23 mouse cellular contexts compared by ENCODE assay signal in genomic region chr8:117894861-117895260, GRCm38 (mm10).
"Had no signal": no experiment of that assay in that cellular context is flagged by ENCODE, and none has a peak within 500 bp of the region (broad histone marks: within the 10 kb centered on the region; RNA-seq: fewer than 3 reads in every experiment).

No protein-coding gene starts in this region.

- H3K9me3 ChIP-seq: heart, embryonic 13.5 days; heart, embryonic 15.5 days; hindbrain, embryonic 10.5 days; hindbrain, embryonic 12.5 days; intestine, embryonic 15.5 days; limb, embryonic 13.5 days; limb, embryonic 15.5 days; liver, embryonic 12.5 days had no signal

- H3K27ac ChIP-seq: heart, adult 2 months; heart, embryonic 13.5 days; heart, embryonic 15.5 days; hindbrain, embryonic 10.5 days; hindbrain, embryonic 12.5 days; hindbrain, embryonic 14.5 days; intestine, embryonic 15.5 days; limb, embryonic 13.5 days; limb, embryonic 15.5 days; liver, embryonic 12.5 days; liver, embryonic 14.5 days had no signal

- H3K9ac ChIP-seq: heart, embryonic 13.5 days; heart, embryonic 15.5 days; hindbrain, embryonic 12.5 days; hindbrain, embryonic 14.5 days; intestine, embryonic 15.5 days; limb, embryonic 13.5 days; limb, embryonic 15.5 days; liver, embryonic 12.5 days; liver, embryonic 14.5 days had no signal

- DNase-seq: gastrocnemius, postnatal 14 days; gastrocnemius, postnatal 36 days; heart, adult 11 months; heart, adult 2 months; heart, postnatal 4 days; kidney, adult 18-20 months; kidney, adult 8-10 months; kidney, postnatal 10 days; kidney, postnatal 25 days; kidney, postnatal 4 days; layer of hippocampus, adult 9-11 months; layer of hippocampus, postnatal 36 days; left cerebral cortex, postnatal 4 days had no signal

- H3K4me3 ChIP-seq: heart, adult 2 months; heart, embryonic 13.5 days; heart, embryonic 15.5 days; hindbrain, embryonic 10.5 days; hindbrain, embryonic 12.5 days; intestine, embryonic 15.5 days; limb, embryonic 13.5 days; limb, embryonic 15.5 days; liver, embryonic 12.5 days had no signal

- H3K4me1 ChIP-seq: heart, embryonic 13.5 days; heart, embryonic 15.5 days; hindbrain, embryonic 10.5 days; hindbrain, embryonic 12.5 days; intestine, embryonic 15.5 days; limb, embryonic 13.5 days; limb, embryonic 15.5 days; liver, embryonic 12.5 days had no signal

- H3K36me3 ChIP-seq: heart, embryonic 13.5 days; heart, embryonic 15.5 days; hindbrain, embryonic 10.5 days; hindbrain, embryonic 12.5 days; intestine, embryonic 15.5 days; limb, embryonic 13.5 days; limb, embryonic 15.5 days; liver, embryonic 12.5 days had no signal

- H3K27me3 ChIP-seq: heart, embryonic 15.5 days; hindbrain, embryonic 12.5 days; intestine, embryonic 15.5 days; limb, embryonic 13.5 days; limb, embryonic 15.5 days; liver, embryonic 12.5 days had no signal
